Mouse (Mus musculus): Measurements from ENCODE around the gene Lilr4b. TPM values are rescaled to one million over a fixed set of nuclear protein-coding genes. Genes with fewer than 3 reads are reported as not detected.

Gene Lilr4b
- polyA plus RNA-seq (2015; fragmentation: Illumina TruSeq; extraction: RNeasy Lipid Tissue Mini Kit (QIAGEN cat#74804); ENCODE audit: low read depth, low replicate concordance): 0.21 TPM

GRCm38 (mm10) chr10:51480397-51480796 is at the start of gene Lilr4b, which contains the start of gene Gm49339:
Gene Lilr4b, plus strand, starts transcription at chr10:51480632.
Gene Gm49339, plus strand, starts transcription at chr10:51480612.

GRCm38 (mm10) chr10:51490691-51491090 is 10.3 kb downstream of the Lilr4b start, which contains the start of gene Lilrb4a:
Gene Lilrb4a, plus strand, starts transcription at chr10:51490956.

Other genes with a start within 250 kb of the Lilr4b start
- gene Gm49339, start within 50 bp of the Lilr4b start, polyA plus RNA-seq (2015; fragmentation: Illumina TruSeq; extraction: RNeasy Lipid Tissue Mini Kit (QIAGEN cat#74804); ENCODE audit: low read depth, low replicate concordance): not detected
- 0.52 TPM for gene Lilrb4a, start 10.3 kb downstream of the Lilr4b start, polyA plus RNA-seq (2015; fragmentation: Illumina TruSeq; extraction: RNeasy Lipid Tissue Mini Kit (QIAGEN cat#74804); ENCODE audit: low read depth, low replicate concordance)
- not detected for gene Fam162b, start 109.9 kb downstream of the Lilr4b start, polyA plus RNA-seq (2015; fragmentation: Illumina TruSeq; extraction: RNeasy Lipid Tissue Mini Kit (QIAGEN cat#74804); ENCODE audit: low read depth, low replicate concordance)
- gene Gprc6a, start 150.8 kb downstream of the Lilr4b start, polyA plus RNA-seq (2015; fragmentation: Illumina TruSeq; extraction: RNeasy Lipid Tissue Mini Kit (QIAGEN cat#74804); ENCODE audit: low read depth, low replicate concordance): not detected
- not detected for gene Rfx6, start 197.1 kb downstream of the Lilr4b start, polyA plus RNA-seq (2015; fragmentation: Illumina TruSeq; extraction: RNeasy Lipid Tissue Mini Kit (QIAGEN cat#74804); ENCODE audit: low read depth, low replicate concordance)